Mouse (Mus musculus): Measurements from ENCODE around the gene Kctd14. TPM values are rescaled to one million over a fixed set of nuclear protein-coding genes. Genes with fewer than 3 reads are reported as not detected.

The Kctd14 gene
- 3.1 and 6.1 TPM in 2 replicates for polyA plus RNA-seq (2012; ENCODE audit: low replicate concordance)

DNA sequence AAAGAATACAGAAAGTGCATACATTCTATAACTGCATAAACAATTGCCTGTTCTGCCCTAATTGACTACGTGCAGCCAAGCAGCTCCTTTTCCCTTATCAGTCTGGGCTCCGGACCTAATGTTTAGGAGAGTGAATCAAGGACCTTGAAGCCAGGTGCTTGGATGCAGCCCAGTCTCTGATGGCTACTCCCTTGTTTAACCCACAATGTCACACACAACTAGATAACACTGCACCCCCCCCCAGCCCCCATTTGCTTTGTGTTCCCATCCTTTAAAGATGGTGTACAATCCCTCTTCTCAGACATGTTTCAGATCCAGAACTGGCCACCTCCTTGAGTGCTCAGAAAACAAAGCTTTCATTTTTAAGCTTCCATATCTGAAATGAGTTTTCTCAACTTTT, at the start of gene Kctd14:
Gene Kctd14 (plus strand): TSS at position 301 of the 400 bp plus-strand sequence.

DNA sequence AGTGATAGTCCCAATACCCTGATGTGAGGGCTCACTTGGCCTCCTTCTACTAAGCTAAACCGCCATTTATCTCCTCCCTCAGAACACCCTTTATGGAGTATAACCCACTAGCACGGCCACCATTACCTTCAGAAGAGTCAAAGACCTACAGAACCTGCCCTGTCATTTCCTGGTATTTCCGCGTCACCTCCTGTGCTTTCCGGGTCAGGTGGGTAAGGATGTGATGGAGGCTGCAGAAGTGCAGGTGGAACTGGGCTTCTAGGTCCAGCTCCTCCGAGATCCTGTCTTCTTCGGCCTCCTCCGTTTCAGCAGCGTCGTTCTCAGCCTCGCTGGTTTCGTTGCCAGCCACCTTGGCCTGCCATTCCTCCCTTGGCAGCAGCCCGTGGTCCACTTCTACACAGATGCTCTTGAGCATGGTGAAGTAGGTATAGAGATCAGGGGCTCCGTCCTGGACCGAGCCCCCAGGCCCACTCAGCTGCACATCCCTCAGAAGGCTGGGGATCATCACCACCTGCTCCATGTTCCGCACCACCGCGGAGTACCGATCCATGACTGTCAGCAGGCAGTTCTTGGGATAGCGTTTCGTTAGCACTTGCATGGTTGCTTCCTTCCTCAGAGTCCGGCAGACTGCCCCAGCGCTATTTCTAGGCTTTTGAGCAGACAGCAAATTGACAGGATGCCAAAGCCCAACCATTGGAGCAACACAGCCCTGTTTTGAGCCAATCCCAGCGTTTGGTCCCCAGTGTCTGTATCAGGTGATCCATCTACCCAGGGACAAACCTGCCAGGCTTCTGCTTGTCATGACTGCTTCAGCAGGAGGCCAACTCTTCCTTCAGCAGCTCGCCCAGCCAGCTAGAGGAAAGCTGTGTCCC, 34.0 kb upstream of the Kctd14 start, which contains the start of gene Thrsp:
Gene Thrsp (minus strand): TSS at position 825 of the 872 bp plus-strand sequence.

DNA sequence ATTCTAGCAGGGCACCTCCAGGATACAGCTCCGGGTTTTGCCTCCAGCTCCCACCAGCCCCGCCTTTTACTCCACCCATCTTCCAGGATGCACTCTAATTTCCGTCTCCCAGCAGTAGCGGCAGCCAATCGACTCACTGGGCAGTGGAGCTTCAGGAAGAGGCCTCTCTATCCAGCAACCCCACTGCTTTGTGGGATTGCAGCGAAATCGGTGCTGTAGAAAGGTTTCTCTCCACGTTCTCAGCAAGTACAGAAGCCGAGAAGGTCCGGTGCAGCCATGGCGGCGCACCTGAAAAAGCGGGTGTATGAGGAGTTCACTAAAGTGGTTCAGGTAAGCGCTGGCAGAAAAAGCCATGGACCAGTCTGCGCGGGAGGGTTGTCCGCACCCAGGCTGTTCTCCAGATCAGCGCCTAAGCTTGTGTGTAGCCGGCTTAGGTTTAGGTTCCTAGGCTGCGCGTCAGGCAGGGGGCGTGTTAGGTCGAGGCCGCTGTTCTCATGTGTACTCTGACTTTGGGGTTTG, 29.8 kb downstream of the Kctd14 start, which contains the start of gene Ints4:
Gene Ints4 (plus strand): TSS at position 136 of the 519 bp plus-strand sequence.

Other genes with a start within 250 kb of the Kctd14 start
- gene Usp35, start 119.3 kb upstream of the Kctd14 start, polyA plus RNA-seq (2012; ENCODE audit: low replicate concordance): 3.8 and 6.6 TPM in 2 replicates
- gene Kctd21, start 119.0 kb upstream of the Kctd14 start, polyA plus RNA-seq (2012; ENCODE audit: low replicate concordance): 0.53 and 1.5 TPM in 2 replicates
- gene Alg8, start 79.7 kb upstream of the Kctd14 start, polyA plus RNA-seq (2012; ENCODE audit: low replicate concordance): 0.95 and 1.2 TPM in 2 replicates
- 38.2 and 144 TPM in 2 replicates for gene Ndufc2, start 51.3 kb upstream of the Kctd14 start, polyA plus RNA-seq (2012; ENCODE audit: low replicate concordance)
- gene Thrsp, start 33.6 kb upstream of the Kctd14 start, polyA plus RNA-seq (2012; ENCODE audit: low replicate concordance): 0.09 TPM in 1 of 2 replicates, not detected in the other
- 6.7 and 8.2 TPM in 2 replicates for gene Ints4, start 29.6 kb downstream of the Kctd14 start, polyA plus RNA-seq (2012; ENCODE audit: low replicate concordance)
- 2.3 and 6.9 TPM in 2 replicates for gene Aamdc, start 128.2 kb downstream of the Kctd14 start, polyA plus RNA-seq (2012; ENCODE audit: low replicate concordance)
- 15.9 and 23.0 TPM in 2 replicates for gene Rsf1, start 128.6 kb downstream of the Kctd14 start, polyA plus RNA-seq (2012; ENCODE audit: low replicate concordance)
- 21.3 and 25.7 TPM in 2 replicates for gene Clns1a, start 245.3 kb downstream of the Kctd14 start, polyA plus RNA-seq (2012; ENCODE audit: low replicate concordance)